Mouse (Mus musculus) left cerebral cortex, adult 2 months (tissue): ENCODE data around the gene Lgi4. TPM values are rescaled to one million over a fixed set of nuclear protein-coding genes. Genes with fewer than 3 reads are reported as not detected.

Source experiments
- DNase-seq, 2 experiments: peaks; one replicate each; pipeline ENCODE4 v3.0.0; 2021 to 2022; ENCODE audit warnings: low spot score in 2 of 2, mixed read lengths in 1 of 2; ENCODE audit errors: extremely low spot score in 1 of 2
- H3K27ac ChIP-seq: fragments of 200-600 bp; 2 replicates; pipeline ENCODE4 v1.8.1; 2022
- H3K4me3 ChIP-seq: fragments of 200-600 bp; 2 replicates; pipeline ENCODE4 v1.8.1; 2022
- CTCF ChIP-seq: fragments of 200-600 bp; IDR thresholded peaks from 2 replicates; pipeline ENCODE4 v1.8.1; 2022; ENCODE audit warnings: antibody characterized with exemption, mild to moderate bottlenecking, moderate library complexity
- intact Hi-C: fragments of 180-260 bp; cut with DNase I; formaldehyde crosslinking; loops from one replicate; pipeline ENCODE4 v1.15.1; 2025
- microRNA-seq, 2 experiments: library from miRNA; unstranded; fragments of <30 nt; microRNA quantifications; one replicate each; pipeline ENCODE4 v1.2.0; 2021
- total RNA-seq, 2 experiments: library from RNA; stranded (reverse); gene quantifications; 2 replicates each; pipeline ENCODE4 v1.2.3; 2021

Lgi4 gene
- total RNA-seq, 2 experiments from 2014 or later = 28.9 to 34.1 TPM

- no peak overlapping the region for H3K27ac ChIP-seq
- no peak for DNase-seq
- TF ChIP-seq CTCF = no peak
- no peak overlapping the region for H3K4me3 ChIP-seq
- intact Hi-C loops = no loop called here
These were observed 54.7 kb downstream of the Lgi4 start for GRCm38 (mm10) chr7:31113800-31114199.

GRCm38 (mm10) chr7:31114646-31115045 lies 55.5 kb downstream of the Lgi4 start:
- H3K4me3 ChIP-seq = no peak overlapping the region

GRCm38 (mm10) chr7:31115182-31115581 lies 56.0 kb downstream of the Lgi4 start, which contains the start of gene Hpn:
Gene Hpn (minus strand): TSS chr7:31115290.
- no peak for TF ChIP-seq CTCF
- Histone ChIP-seq H3K27ac (peak within 1 kb of the TSS; percentile 36), H3K4me3 (no peak within 1 kb of the TSS)
- intact Hi-C loops = no loop called here
- DNase-seq = no peak

More at GRCm38 (mm10) chr7:31114646-31115045, 55.5 kb downstream of the Lgi4 start:
- H3K27ac ChIP-seq = no peak overlapping the region
- no peak for DNase-seq
- no peak; the same call in none of the 2 replicates for TF ChIP-seq CTCF
- intact Hi-C loops = no loop called here

- TF ChIP-seq CTCF = no peak
- Histone ChIP-seq H3K27ac (peak overlapping the region; percentile 36), H3K4me3 (no peak overlapping the region)
- no peak for DNase-seq
- intact Hi-C loops = no loop called here
These were observed 56.5 kb downstream of the Lgi4 start for GRCm38 (mm10) chr7:31115587-31116043.

- Histone ChIP-seq H3K27ac (no peak overlapping the region), H3K4me3 (no peak overlapping the region)
- no peak for TF ChIP-seq CTCF
- no peak for DNase-seq
- intact Hi-C loops = no loop called here
These were observed 57.6 kb downstream of the Lgi4 start for GRCm38 (mm10) chr7:31116721-31117145.

- intact Hi-C loops = no loop called here
- no peak overlapping the region for H3K27ac ChIP-seq
- no peak for DNase-seq
- TF ChIP-seq CTCF = no peak
- no peak overlapping the region for H3K4me3 ChIP-seq
These were observed 58.3 kb downstream of the Lgi4 start for GRCm38 (mm10) chr7:31117465-31117864.

GRCm38 (mm10) chr7:31118486-31118885 lies 59.3 kb downstream of the Lgi4 start:
- TF ChIP-seq CTCF = no peak
- no peak for DNase-seq
- peak overlapping the region; percentile 53; the same call in 1 of the 2 replicates for H3K27ac ChIP-seq
- intact Hi-C loops = no loop called here
- H3K4me3 ChIP-seq = no peak overlapping the region

GRCm38 (mm10) chr7:31119556-31119955 lies 60.4 kb downstream of the Lgi4 start:
- Histone ChIP-seq H3K27ac (no peak overlapping the region), H3K4me3 (no peak overlapping the region)
- TF ChIP-seq CTCF = no peak
- intact Hi-C loops = no loop called here
- no peak for DNase-seq

Small RNAs within 50 kb of the gene (microRNA-seq; reads per million reads assigned to microRNA genes)
- 0 reads per million in 2 experiments for gene Mir7050

Other genes starting within 250 kb of the Lgi4 start
- not detected for gene Ffar2, start 235.6 kb upstream of the Lgi4 start, total RNA-seq
- not detected for gene Ffar3, start 203.2 kb upstream of the Lgi4 start, total RNA-seq
- gene Ffar1, start 197.8 kb upstream of the Lgi4 start, total RNA-seq = not detected
- not detected for gene Cd22, start 179.0 kb upstream of the Lgi4 start, total RNA-seq
- gene Mag, start 144.5 kb upstream of the Lgi4 start, total RNA-seq = 10 to 100 TPM; 91.1 to 93.1 TPM
- not detected for gene Hamp2, start 134.7 kb upstream of the Lgi4 start, total RNA-seq
- not detected for gene Hamp, start 115.3 kb upstream of the Lgi4 start, total RNA-seq
- 100 to 1,000 TPM; 131 to 134 TPM for gene Usf2, start 102.5 kb upstream of the Lgi4 start, total RNA-seq
- gene Lsr, start 85.9 kb upstream of the Lgi4 start, total RNA-seq = 10 to 100 TPM; 10.1 to 10.2 TPM
- under 1 TPM; 0.23 to 0.38 TPM for gene Fam187b, start 85.6 kb upstream of the Lgi4 start, total RNA-seq
- gene Fxyd5, start 16.9 kb upstream of the Lgi4 start, total RNA-seq = 10 to 100 TPM; 34.1 to 39.0 TPM
- 100 to 1,000 TPM; 174 to 184 TPM for gene Fxyd7, start 7.9 kb upstream of the Lgi4 start, total RNA-seq
- gene Fxyd1, start 2.1 kb upstream of the Lgi4 start, total RNA-seq = 10 to 100 TPM; 72.8 to 79.1 TPM
- not detected for gene Fxyd3, start 17.4 kb downstream of the Lgi4 start, total RNA-seq
- gene Hpn, start 55.9 kb downstream of the Lgi4 start, total RNA-seq = 1 to 10 TPM; 2.5 to 8.3 TPM
- gene Scn1b, start 67.7 kb downstream of the Lgi4 start, total RNA-seq = 100 to 1,000 TPM; 737 to 759 TPM
- gene Gramd1a, start 96.6 kb downstream of the Lgi4 start, total RNA-seq = 100 to 1,000 TPM; 107 to 118 TPM
- not detected for gene Scgb2b2, start 231.2 kb downstream of the Lgi4 start, total RNA-seq
- gene Scgb1b2, start 232.5 kb downstream of the Lgi4 start, total RNA-seq = not detected